Mouse (Mus musculus) bone marrow macrophage, adult 2 months (primary cell): ENCODE results near the gene Taar8b. TPM values are rescaled to one million over a fixed set of nuclear protein-coding genes. Genes with fewer than 3 reads are reported as not detected.
"Not testable (repeated sequence)": the region's sequence is repeated elsewhere in the genome, so short reads cannot be mapped to it uniquely, and the experiment has no call there.

Experiments
- H3K27ac ChIP-seq: 2 replicates; pipeline ENCODE4 v1.5.1; 2012; ENCODE audit warnings: low read depth, low read length; ENCODE audit not compliant: insufficient read depth
- H3K4me1 ChIP-seq: 2 replicates; pipeline ENCODE4 v1.6.1; 2012; ENCODE audit warnings: low read length; ENCODE audit not compliant: control insufficient read depth, insufficient read depth
- H3K4me3 ChIP-seq: 2 replicates; pipeline ENCODE4 v1.5.1; 2012; ENCODE audit warnings: mild to moderate bottlenecking, low read length, moderate library complexity; ENCODE audit not compliant: insufficient read depth
- CTCF ChIP-seq: IDR thresholded peaks from 2 replicates; pipeline ENCODE4 v1.5.1; 2012; ENCODE audit warnings: low read depth, mild to moderate bottlenecking, low read length, moderate library complexity
- POLR2A ChIP-seq: IDR thresholded peaks from 2 replicates; pipeline ENCODE4 v1.6.1; 2012; ENCODE audit warnings: mild to moderate bottlenecking, low read depth, low read length, borderline replicate concordance
- polyA plus RNA-seq: library from polyadenylated mRNA; stranded (reverse); fragments of >200 nt; gene quantifications from 2 replicates; pipeline ENCODE4 v1.2.4, GENCODE M21; 2012; ENCODE audit not compliant: missing spikeins, insufficient read depth, insufficient read length

Gene Taar8b
- polyA plus RNA-seq, 1 experiment, result not detected

- peaks cover 12% of the 10 kb centered on the region for H3K4me1 ChIP-seq
- TF ChIP-seq CTCF, result no peak
- no peak for TF ChIP-seq POLR2A
- H3K4me3 ChIP-seq, result no peak overlapping the region
- no peak overlapping the region for H3K27ac ChIP-seq
Observed at GRCm38 (mm10) chr10:24107747-24108146, 15.7 kb upstream of the Taar8b start.

- not testable (repeated sequence) for H3K4me3 ChIP-seq, H3K4me1 ChIP-seq, H3K27ac ChIP-seq
Observed at GRCm38 (mm10) chr10:24103299-24103698, 11.2 kb upstream of the Taar8b start.

- H3K4me1 ChIP-seq, H3K4me3 ChIP-seq, H3K27ac ChIP-seq: not testable (repeated sequence)
Observed at GRCm38 (mm10) chr10:24101812-24102211, 9.7 kb upstream of the Taar8b start, which contains the start of gene Taar8c. TSS of gene Taar8c (minus strand) at chr10:24101912.

- H3K4me3 ChIP-seq, H3K4me1 ChIP-seq, H3K27ac ChIP-seq: not testable (repeated sequence)
Observed at GRCm38 (mm10) chr10:24097010-24097409, 4.9 kb upstream of the Taar8b start.

GRCm38 (mm10) chr10:24087168-24087567, 4.9 kb downstream of the Taar8b start:
- Histone ChIP-seq H3K4me1 (peaks cover 39% of the 10 kb centered on the region), H3K4me3 (no peak overlapping the region; the same call in 1 of the 2 replicates), H3K27ac (peak overlapping the region; percentile 93)
- TF ChIP-seq POLR2A (no peak), CTCF (no peak)

GRCm38 (mm10) chr10:24086555-24086954, 5.5 kb downstream of the Taar8b start:
- peaks cover 37% of the 10 kb centered on the region for H3K4me1 ChIP-seq
- peak overlapping the region; percentile 93 for H3K27ac ChIP-seq
- TF ChIP-seq CTCF (no peak), POLR2A (no peak)
- peak overlapping the region; percentile 35 for H3K4me3 ChIP-seq

- Histone ChIP-seq H3K4me3 (no peak overlapping the region), H3K27ac (peak overlapping the region; percentile 93), H3K4me1 (peaks cover 35% of the 10 kb centered on the region)
- TF ChIP-seq CTCF (no peak), POLR2A (no peak)
Observed at GRCm38 (mm10) chr10:24085936-24086335, 6.2 kb downstream of the Taar8b start.

GRCm38 (mm10) chr10:24080166-24080565, 11.9 kb downstream of the Taar8b start:
- H3K4me1 ChIP-seq, result no peaks in the 10 kb centered on the region; the same call in 1 of the 2 replicates
- no peak overlapping the region for H3K27ac ChIP-seq
- H3K4me3 ChIP-seq, result no peak overlapping the region
- TF ChIP-seq CTCF (no peak), POLR2A (no peak)

- H3K27ac ChIP-seq, H3K4me3 ChIP-seq, H3K4me1 ChIP-seq: not testable (repeated sequence)
Observed at GRCm38 (mm10) chr10:24076200-24076599, 15.9 kb downstream of the Taar8b start, which contains the start of gene Taar8a. TSS of gene Taar8a (plus strand) at chr10:24076500.

- not testable (repeated sequence) for H3K4me1 ChIP-seq, H3K27ac ChIP-seq, H3K4me3 ChIP-seq
Observed at GRCm38 (mm10) chr10:24074751-24075150, 17.3 kb downstream of the Taar8b start.

- TF ChIP-seq POLR2A (no peak), CTCF (no peak)
- no peak overlapping the region for H3K27ac ChIP-seq
- no peak overlapping the region for H3K4me3 ChIP-seq
- H3K4me1 ChIP-seq, result peaks cover 7% of the 10 kb centered on the region
Observed at GRCm38 (mm10) chr10:24058986-24059385, 33.1 kb downstream of the Taar8b start.
